Mouse (Mus musculus): Measurements from ENCODE around the gene Iqschfp. TPM values are rescaled to one million over a fixed set of nuclear protein-coding genes. Genes with fewer than 3 reads are reported as not detected.

The Iqschfp gene
- polyA plus RNA-seq, 1 experiment from 2014 or later = not detected

DNA sequence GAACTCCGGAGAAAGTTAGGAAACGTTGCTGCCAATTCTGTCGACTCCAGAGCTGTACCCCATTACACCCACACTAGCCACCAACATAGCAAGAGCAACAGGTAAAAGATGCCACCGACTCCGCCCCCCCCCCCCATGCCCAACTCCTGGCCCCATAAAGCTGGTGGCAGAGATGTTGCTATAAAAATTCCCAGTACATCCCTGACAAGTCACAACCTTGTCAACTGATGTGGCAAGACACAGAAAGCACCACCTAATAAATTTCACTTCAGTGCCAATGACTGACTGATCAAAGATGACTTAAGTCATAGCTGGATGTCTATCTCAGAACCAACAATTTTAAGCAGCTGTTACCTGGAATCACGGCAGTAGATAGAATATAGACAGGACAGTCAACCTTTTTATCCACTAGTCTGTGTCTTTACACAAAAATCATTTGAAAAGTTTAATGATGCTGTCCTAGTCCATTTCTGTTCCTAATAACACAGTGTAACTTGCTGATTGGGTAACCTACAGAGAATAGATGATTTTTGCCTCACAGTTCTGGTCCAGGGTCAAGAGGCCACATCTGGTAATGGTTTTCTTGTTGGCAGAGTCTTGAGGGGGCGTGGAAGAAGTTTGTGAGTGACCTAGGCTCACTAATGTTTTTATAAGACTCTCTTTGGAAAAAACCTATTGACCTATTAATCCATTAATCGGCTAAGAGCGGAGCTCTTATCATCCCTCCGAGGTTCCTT is 561.9 kb downstream of the Iqschfp start:
- H3K27ac ChIP-seq (ENCODE audit: low read length) = no peak overlapping the region
- no peak overlapping the region for H3K9ac ChIP-seq (ENCODE audit: low read depth, low read length)
- H3K9me3 ChIP-seq (replicated peaks; ENCODE audit: control insufficient read depth, low read length) = no peaks in the 10 kb centered on the region
- no peak overlapping the region for H3K4me3 ChIP-seq (ENCODE audit: low read depth, low read length)
- no peak overlapping the region for H3K4me2 ChIP-seq (ENCODE audit: low read depth, low read length)
- H3K4me1 ChIP-seq (ENCODE audit: control insufficient read depth, low read depth, low read length) = no peaks in the 10 kb centered on the region
- no peak for ATAC-seq (ENCODE audit: low read depth)
- WGBS (ENCODE audit: insufficient replicate concordance) = 61% methylated on average over 10 of the region's 10 CpGs
- H3K36me3 ChIP-seq (ENCODE audit: control insufficient read depth, insufficient read depth) = no peaks in the 10 kb centered on the region
- H3K27me3 ChIP-seq (ENCODE audit: control insufficient read depth, insufficient read depth, low read depth, low read length) = no peaks in the 10 kb centered on the region

DNA sequence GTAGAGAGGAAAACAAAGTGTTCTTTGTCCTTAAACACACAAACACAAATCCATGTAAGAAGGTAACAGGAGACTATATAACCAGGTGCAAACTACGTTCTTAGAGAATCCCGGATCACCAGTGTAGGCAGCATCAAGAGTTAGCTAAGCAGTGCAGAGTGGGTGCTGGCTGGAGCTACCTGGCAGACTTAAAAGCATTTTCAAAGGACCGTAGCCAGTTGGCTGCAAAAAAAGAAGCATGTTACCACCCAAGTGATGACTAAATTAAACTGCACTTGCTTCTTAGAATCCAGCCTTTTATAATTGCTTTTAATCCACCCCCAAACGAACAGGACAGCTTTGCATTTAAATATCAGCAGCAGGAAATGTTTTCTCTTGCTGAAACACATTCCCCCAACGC is 574.6 kb downstream of the Iqschfp start:
- WGBS (ENCODE audit: insufficient replicate concordance) = 41% methylated on average over 5 of the region's 5 CpGs
- ATAC-seq (ENCODE audit: low read depth) = no peak
- Histone ChIP-seq H3K27me3 (ENCODE audit: control insufficient read depth, insufficient read depth, low read depth, low read length) (no peaks in the 10 kb centered on the region; the same call in 1 of the 2 replicates), H3K4me2 (ENCODE audit: low read depth, low read length) (no peak overlapping the region), H3K9me3 (replicated peaks; ENCODE audit: control insufficient read depth, low read length) (no peaks in the 10 kb centered on the region), H3K4me1 (ENCODE audit: control insufficient read depth, low read depth, low read length) (no peaks in the 10 kb centered on the region), H3K9ac (ENCODE audit: low read depth, low read length) (no peak overlapping the region), H3K4me3 (ENCODE audit: low read depth, low read length) (no peak overlapping the region), H3K36me3 (ENCODE audit: control insufficient read depth, insufficient read depth) (no peaks in the 10 kb centered on the region), H3K27ac (ENCODE audit: low read length) (no peak overlapping the region)

DNA sequence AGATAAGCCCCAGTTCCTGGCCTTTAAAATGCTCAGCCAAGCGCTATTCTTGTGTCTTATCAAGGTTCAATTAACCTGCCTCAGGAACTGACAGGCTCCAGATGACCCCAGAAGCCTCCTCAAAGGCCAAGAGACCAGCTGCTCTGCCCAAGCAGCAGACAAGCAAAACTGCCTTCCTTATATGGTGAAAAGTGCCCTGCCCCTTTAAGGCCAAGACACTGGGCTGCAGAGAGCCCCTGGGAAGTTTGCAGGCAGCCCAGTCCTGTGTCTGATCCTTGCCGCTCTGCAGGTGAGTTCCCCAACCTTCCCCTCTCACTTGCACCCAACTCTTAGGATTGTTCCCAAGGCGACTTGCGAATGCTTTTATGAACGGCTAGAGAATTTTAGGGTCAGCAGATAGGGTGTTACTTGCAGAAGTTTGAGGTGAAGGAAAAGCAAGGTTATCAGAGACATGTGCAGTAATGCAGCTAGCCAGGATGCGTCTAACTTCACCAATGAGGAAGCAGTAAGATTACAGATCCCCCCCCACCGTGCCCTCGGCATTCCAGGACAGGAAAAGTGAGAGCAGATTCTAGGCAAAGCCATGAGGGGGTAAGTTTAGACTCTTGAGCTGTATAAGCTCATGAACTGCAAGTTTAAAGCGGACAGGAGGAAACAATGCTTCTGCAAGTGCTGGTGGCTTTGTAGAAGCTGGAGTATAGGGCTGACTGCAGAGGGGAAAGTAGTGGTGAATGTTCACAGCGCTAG is 576.1 kb downstream of the Iqschfp start:
- H3K4me2 ChIP-seq (ENCODE audit: low read depth, low read length) = no peak overlapping the region
- H3K9me3 ChIP-seq (replicated peaks; ENCODE audit: control insufficient read depth, low read length) = no peaks in the 10 kb centered on the region
- no peaks in the 10 kb centered on the region for H3K36me3 ChIP-seq (ENCODE audit: control insufficient read depth, insufficient read depth)
- no peak overlapping the region for H3K27ac ChIP-seq (ENCODE audit: low read length)
- H3K9ac ChIP-seq (ENCODE audit: low read depth, low read length) = no peak overlapping the region
- H3K27me3 ChIP-seq (ENCODE audit: control insufficient read depth, insufficient read depth, low read depth, low read length) = no peaks in the 10 kb centered on the region; the same call in 1 of the 2 replicates
- no peak overlapping the region for H3K4me3 ChIP-seq (ENCODE audit: low read depth, low read length)
- H3K4me1 ChIP-seq (ENCODE audit: control insufficient read depth, low read depth, low read length) = no peaks in the 10 kb centered on the region
- no peak for ATAC-seq (ENCODE audit: low read depth)
- 8% methylated on average over 10 of the region's 10 CpGs for WGBS (ENCODE audit: insufficient replicate concordance)

DNA sequence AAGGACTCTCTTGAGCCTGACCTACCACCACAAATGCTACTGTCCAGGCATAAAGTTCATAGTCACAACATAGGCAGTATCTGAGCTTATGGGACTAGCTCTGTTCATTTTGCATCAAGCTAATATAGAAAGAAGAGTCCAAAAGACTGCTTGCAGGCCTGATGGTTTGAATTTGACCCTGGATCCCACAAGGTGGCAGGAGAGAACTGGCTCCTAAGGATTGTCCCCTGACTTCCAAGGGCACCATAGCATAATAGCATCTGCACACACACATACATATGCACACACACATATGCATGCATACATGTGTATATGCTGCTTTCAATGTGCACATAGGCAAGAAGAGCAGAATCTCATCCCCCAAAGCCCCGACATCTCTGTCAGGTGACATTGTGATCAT is 577.6 kb downstream of the Iqschfp start:
- 63% methylated on average over 1 of the region's 1 CpGs for WGBS (ENCODE audit: insufficient replicate concordance)
- no peak for ATAC-seq (ENCODE audit: low read depth)
- Histone ChIP-seq H3K36me3 (ENCODE audit: control insufficient read depth, insufficient read depth) (no peaks in the 10 kb centered on the region), H3K27ac (ENCODE audit: low read length) (no peak overlapping the region), H3K4me3 (ENCODE audit: low read depth, low read length) (no peak overlapping the region), H3K9me3 (replicated peaks; ENCODE audit: control insufficient read depth, low read length) (no peaks in the 10 kb centered on the region), H3K4me2 (ENCODE audit: low read depth, low read length) (no peak overlapping the region), H3K9ac (ENCODE audit: low read depth, low read length) (no peak overlapping the region), H3K4me1 (ENCODE audit: control insufficient read depth, low read depth, low read length) (no peaks in the 10 kb centered on the region), H3K27me3 (ENCODE audit: control insufficient read depth, insufficient read depth, low read depth, low read length) (no peaks in the 10 kb centered on the region; the same call in 1 of the 2 replicates)

DNA sequence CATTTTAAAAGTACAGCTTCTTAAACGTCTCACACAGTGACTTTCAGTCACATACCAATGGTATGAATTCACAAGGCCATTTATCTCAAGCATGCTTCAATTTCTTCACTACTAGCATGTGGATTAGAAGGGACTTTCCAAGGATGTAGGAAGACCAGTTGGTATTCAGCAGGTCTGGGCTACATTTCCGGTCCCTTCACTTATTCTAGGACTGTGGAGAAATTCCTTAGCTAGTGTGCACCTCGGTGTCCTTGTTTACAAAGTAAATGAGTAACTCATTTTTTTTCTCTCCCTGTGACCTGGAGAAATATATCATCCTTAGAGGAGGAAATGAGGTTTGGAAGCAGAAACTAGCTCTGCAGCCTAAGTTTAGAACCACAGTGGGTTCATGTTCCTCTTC is 578.0 kb downstream of the Iqschfp start:
- no peaks in the 10 kb centered on the region for H3K4me1 ChIP-seq (ENCODE audit: control insufficient read depth, low read depth, low read length)
- no peaks in the 10 kb centered on the region; the same call in 1 of the 2 replicates for H3K27me3 ChIP-seq (ENCODE audit: control insufficient read depth, insufficient read depth, low read depth, low read length)
- H3K36me3 ChIP-seq (ENCODE audit: control insufficient read depth, insufficient read depth) = no peaks in the 10 kb centered on the region
- H3K4me3 ChIP-seq (ENCODE audit: low read depth, low read length) = no peak overlapping the region
- no peak for ATAC-seq (ENCODE audit: low read depth)
- H3K4me2 ChIP-seq (ENCODE audit: low read depth, low read length) = no peak overlapping the region
- 39% methylated on average over 3 of the region's 3 CpGs for WGBS (ENCODE audit: insufficient replicate concordance)
- no peaks in the 10 kb centered on the region for H3K9me3 ChIP-seq (replicated peaks; ENCODE audit: control insufficient read depth, low read length)
- H3K9ac ChIP-seq (ENCODE audit: low read depth, low read length) = no peak overlapping the region
- H3K27ac ChIP-seq (ENCODE audit: low read length) = no peak overlapping the region

DNA sequence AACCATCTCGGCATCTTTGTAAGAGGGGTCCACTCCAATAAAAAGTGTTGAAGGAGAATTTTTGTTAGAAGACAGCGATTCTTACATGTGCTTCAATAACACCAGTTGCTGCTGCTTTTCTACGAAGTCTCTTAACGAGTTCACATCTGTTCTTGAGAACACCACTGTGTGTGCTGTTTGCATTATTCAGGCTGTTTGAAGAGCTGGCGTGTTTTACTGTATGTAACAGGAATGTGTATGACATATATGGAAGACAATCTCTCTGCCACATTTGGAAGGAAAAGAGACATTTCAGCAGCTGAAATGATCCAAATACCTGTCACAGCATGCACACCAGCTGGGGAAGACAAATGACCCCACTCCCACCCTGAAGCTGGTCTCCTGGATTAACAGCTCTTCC is 578.6 kb downstream of the Iqschfp start:
- no peak for ATAC-seq (ENCODE audit: low read depth)
- H3K9me3 ChIP-seq (replicated peaks; ENCODE audit: control insufficient read depth, low read length) = no peaks in the 10 kb centered on the region
- no peak overlapping the region for H3K4me2 ChIP-seq (ENCODE audit: low read depth, low read length)
- H3K9ac ChIP-seq (ENCODE audit: low read depth, low read length) = no peak overlapping the region
- no peaks in the 10 kb centered on the region for H3K4me1 ChIP-seq (ENCODE audit: control insufficient read depth, low read depth, low read length)
- no peak overlapping the region for H3K4me3 ChIP-seq (ENCODE audit: low read depth, low read length)
- whole genome bisulfite sequencing (ENCODE audit: insufficient replicate concordance) = 55% methylated on average over 5 of the region's 5 CpGs
- H3K36me3 ChIP-seq (ENCODE audit: control insufficient read depth, insufficient read depth) = no peaks in the 10 kb centered on the region
- H3K27me3 ChIP-seq (ENCODE audit: control insufficient read depth, insufficient read depth, low read depth, low read length) = no peaks in the 10 kb centered on the region; the same call in 1 of the 2 replicates
- H3K27ac ChIP-seq (ENCODE audit: low read length) = no peak overlapping the region

DNA sequence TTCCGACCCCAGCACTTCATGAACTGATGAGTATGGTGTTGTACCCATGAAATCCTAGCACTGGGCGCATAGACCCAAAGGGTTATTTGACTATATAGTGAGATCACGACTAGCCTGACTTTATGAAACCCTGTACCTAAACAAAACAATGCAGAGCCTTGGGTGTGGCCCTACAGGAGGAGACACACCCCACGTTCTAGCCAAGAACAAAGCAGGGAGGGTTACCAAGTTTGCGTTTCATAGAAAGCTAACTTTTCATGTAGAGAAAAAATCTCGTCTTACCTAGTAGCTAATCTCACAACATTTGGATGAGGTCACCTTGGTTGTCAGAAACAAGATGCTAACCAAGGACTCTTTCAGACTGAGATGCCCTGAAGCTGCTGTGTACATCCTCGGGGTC is 584.3 kb downstream of the Iqschfp start:
- Histone ChIP-seq H3K9ac (ENCODE audit: low read depth, low read length) (no peak overlapping the region), H3K4me3 (ENCODE audit: low read depth, low read length) (no peak overlapping the region), H3K36me3 (ENCODE audit: control insufficient read depth, insufficient read depth) (no peaks in the 10 kb centered on the region), H3K4me1 (ENCODE audit: control insufficient read depth, low read depth, low read length) (no peaks in the 10 kb centered on the region), H3K27me3 (ENCODE audit: control insufficient read depth, insufficient read depth, low read depth, low read length) (no peaks in the 10 kb centered on the region), H3K4me2 (ENCODE audit: low read depth, low read length) (no peak overlapping the region), H3K27ac (ENCODE audit: low read length) (no peak overlapping the region), H3K9me3 (replicated peaks; ENCODE audit: control insufficient read depth, low read length) (no peaks in the 10 kb centered on the region)
- WGBS (ENCODE audit: insufficient replicate concordance) = 55% methylated on average over 7 of the region's 7 CpGs
- ATAC-seq (ENCODE audit: low read depth) = no peak

DNA sequence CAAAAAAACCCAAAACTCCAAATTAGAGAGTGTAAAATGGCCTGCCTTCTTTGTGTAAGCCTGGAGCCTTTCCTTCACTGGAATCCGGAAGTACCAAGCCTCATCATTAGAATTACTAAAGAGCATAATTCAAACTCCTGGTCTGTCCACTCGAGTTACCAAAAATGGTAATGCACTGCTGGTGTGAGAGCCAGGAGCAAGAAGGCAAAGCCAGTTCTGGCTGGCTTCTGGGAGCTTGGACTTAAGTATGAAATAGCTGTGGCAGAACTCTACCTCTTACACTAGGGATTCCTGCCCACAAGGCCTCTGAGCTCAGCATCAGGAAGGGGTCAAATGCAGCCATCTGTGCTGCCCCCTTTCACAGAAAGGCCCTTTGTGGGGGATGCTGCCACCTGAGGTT is 585.4 kb downstream of the Iqschfp start:
- Histone ChIP-seq H3K9me3 (replicated peaks; ENCODE audit: control insufficient read depth, low read length) (no peaks in the 10 kb centered on the region), H3K9ac (ENCODE audit: low read depth, low read length) (no peak overlapping the region), H3K4me2 (ENCODE audit: low read depth, low read length) (no peak overlapping the region), H3K4me3 (ENCODE audit: low read depth, low read length) (no peak overlapping the region), H3K4me1 (ENCODE audit: control insufficient read depth, low read depth, low read length) (no peaks in the 10 kb centered on the region), H3K27me3 (ENCODE audit: control insufficient read depth, insufficient read depth, low read depth, low read length) (no peaks in the 10 kb centered on the region), H3K36me3 (ENCODE audit: control insufficient read depth, insufficient read depth) (no peaks in the 10 kb centered on the region), H3K27ac (ENCODE audit: low read length) (no peak overlapping the region)
- 47% methylated on average over 2 of the region's 2 CpGs for WGBS (ENCODE audit: insufficient replicate concordance)
- ATAC-seq (ENCODE audit: low read depth) = no peak

DNA sequence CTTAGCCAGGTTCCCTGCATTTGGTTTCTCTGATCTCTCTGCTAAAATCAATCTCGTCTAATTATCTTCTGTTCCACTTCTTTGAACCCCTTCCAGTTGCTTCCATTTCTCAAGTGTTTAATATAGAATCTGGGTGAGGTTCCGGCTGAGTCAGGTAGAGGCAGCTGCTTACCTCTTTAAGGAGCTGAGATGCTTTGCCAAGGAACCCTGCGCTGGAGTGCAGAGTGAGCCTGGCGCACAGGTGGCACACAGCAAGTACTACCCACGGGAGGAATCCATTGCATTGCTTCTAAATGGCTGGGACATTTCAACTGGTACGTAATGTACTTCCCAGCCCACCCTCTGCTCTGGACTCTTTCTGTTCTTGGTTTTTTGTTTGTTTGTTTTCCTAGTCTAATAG is 587.2 kb downstream of the Iqschfp start:
- no peaks in the 10 kb centered on the region for H3K27me3 ChIP-seq (ENCODE audit: control insufficient read depth, insufficient read depth, low read depth, low read length)
- no peaks in the 10 kb centered on the region for H3K36me3 ChIP-seq (ENCODE audit: control insufficient read depth, insufficient read depth)
- 64% methylated on average over 6 of the region's 6 CpGs for WGBS (ENCODE audit: insufficient replicate concordance)
- no peak for ATAC-seq (ENCODE audit: low read depth)
- H3K4me3 ChIP-seq (ENCODE audit: low read depth, low read length) = no peak overlapping the region
- no peak overlapping the region for H3K4me2 ChIP-seq (ENCODE audit: low read depth, low read length)
- no peaks in the 10 kb centered on the region for H3K9me3 ChIP-seq (replicated peaks; ENCODE audit: control insufficient read depth, low read length)
- no peak overlapping the region for H3K9ac ChIP-seq (ENCODE audit: low read depth, low read length)
- H3K27ac ChIP-seq (ENCODE audit: low read length) = no peak overlapping the region
- no peaks in the 10 kb centered on the region for H3K4me1 ChIP-seq (ENCODE audit: control insufficient read depth, low read depth, low read length)
